Mouse (Mus musculus): ENCODE results near the gene Mrpl36. TPM values are rescaled to one million over a fixed set of nuclear protein-coding genes. Genes with fewer than 3 reads are reported as not detected.

Mrpl36 gene
- polyA plus RNA-seq, 1 experiment, result 75.0 TPM

DNA sequence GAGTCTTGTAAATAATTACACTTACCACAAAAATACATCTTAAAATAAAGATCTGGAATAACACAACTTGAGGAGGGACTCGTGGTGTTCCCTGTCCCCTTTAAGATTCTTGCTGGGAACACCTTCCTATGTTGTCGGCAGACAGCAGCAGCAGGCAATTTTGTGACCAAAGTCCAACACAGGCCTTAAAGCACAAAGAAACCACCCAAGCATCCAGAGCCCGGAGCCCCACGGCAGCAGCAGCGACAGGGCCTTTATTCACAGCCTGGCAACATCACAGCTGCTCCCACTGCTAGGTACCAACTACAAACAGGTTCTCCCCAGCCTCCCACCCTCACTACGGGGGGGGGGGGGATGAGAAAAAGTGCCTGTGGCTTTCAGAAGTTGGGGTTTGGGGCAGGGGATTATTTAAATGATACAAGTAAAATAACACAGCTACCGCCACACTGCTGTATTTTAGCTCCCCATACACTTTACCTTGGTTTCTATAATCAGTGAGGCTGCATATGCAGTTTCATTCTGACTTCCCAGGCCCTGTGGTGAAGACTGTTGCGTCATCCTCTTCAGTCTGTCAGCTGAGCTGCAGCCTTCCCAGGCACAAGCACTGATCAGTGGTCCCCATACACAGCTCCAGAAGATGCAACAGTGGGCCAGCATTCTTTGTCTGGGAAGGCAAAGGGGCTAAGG lies 22.8 kb upstream of the Mrpl36 start:
- no peaks in the 10 kb centered on the region for H3K4me1 ChIP-seq (ENCODE audit: control insufficient read depth, insufficient read depth, low read length)

GRCm38 (mm10) chr13:73306085-73306410 lies 22.3 kb upstream of the Mrpl36 start:
- no peak for TF ChIP-seq POLR2A (IDR thresholded peaks at IDR 0.05; ENCODE audit: extremely low read depth, insufficient read depth, low read length)
- TF ChIP-seq CTCF (IDR thresholded peaks at IDR 0.05; ENCODE audit: extremely low read depth, insufficient read depth, low read length), result no peak
- Histone ChIP-seq H3K4me3 (ENCODE audit: insufficient read depth, low read length) (no peak overlapping the region), H3K4me1 (ENCODE audit: control insufficient read depth, insufficient read depth, low read length) (no peaks in the 10 kb centered on the region), H3K27ac (ENCODE audit: insufficient read depth, low read length) (no peak overlapping the region)

More for the DNA sequence above, 22.8 kb upstream of the Mrpl36 start:
- no peak overlapping the region for H3K27ac ChIP-seq (ENCODE audit: insufficient read depth, low read length)
- TF ChIP-seq POLR2A (IDR thresholded peaks at IDR 0.05; ENCODE audit: extremely low read depth, insufficient read depth, low read length) (no peak), CTCF (IDR thresholded peaks at IDR 0.05; ENCODE audit: extremely low read depth, insufficient read depth, low read length) (no peak)
- H3K4me3 ChIP-seq (ENCODE audit: insufficient read depth, low read length), result no peak overlapping the region

DNA sequence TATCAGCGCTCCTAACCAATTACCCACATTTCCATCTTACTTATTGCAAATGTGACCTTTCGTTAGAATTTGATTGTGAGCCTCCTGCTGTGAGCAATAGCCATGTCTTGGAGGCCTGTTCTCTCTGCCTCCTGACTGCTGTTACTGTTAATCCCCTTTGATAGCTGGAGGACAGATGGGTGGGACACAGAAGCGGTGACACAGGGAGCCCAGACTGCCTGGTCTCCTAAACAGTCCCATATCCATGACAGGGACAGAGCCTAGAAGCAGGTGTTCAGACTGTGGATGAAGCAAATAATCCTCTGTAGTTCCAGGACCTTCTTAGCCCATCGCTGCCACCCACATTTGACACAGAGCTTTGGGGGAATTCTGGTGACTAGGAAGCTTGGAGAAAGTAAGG lies 21.9 kb upstream of the Mrpl36 start:
- Histone ChIP-seq H3K4me1 (ENCODE audit: control insufficient read depth, insufficient read depth, low read length) (no peaks in the 10 kb centered on the region), H3K27ac (ENCODE audit: insufficient read depth, low read length) (no peak overlapping the region), H3K4me3 (ENCODE audit: insufficient read depth, low read length) (no peak overlapping the region)
- no peak for TF ChIP-seq CTCF (IDR thresholded peaks at IDR 0.05; ENCODE audit: extremely low read depth, insufficient read depth, low read length)
- no peak for TF ChIP-seq POLR2A (IDR thresholded peaks at IDR 0.05; ENCODE audit: extremely low read depth, insufficient read depth, low read length)

DNA sequence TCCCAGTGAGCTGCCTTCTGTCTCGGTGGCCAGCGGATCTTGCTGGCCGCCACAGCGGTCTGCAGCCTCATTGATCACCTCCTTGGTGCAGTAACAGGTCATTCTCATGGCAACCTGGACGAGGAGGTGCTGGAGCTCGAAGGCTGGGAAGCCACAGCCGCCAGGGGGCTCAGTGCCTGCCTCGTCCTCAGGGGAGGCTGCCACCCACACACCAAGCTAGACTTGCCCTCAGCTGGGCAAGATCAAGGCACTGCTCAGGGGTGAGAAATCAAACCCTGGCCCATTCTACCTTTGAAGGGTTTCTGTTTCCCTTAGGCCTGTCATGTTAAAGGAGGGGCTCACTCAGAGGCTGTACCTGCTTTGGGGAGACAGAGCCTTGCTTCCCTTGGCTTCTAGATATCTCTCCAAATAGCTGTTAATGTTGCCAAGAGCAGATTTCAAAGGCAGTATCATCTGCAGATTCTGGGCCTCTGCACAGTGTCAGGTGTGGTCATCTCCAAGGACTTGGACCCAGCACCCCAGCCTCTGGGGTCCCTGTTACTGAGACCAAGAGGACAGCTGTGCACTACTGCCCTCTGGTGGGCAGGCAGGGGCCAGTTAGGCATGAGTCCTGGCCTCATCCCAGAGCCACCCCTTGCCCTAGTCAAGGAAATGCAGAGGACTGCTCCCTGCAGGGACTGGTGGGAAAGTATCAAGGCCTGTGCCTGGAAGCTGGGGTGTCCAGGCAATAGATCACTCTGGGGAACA lies 18.0 kb upstream of the Mrpl36 start:
- H3K4me3 ChIP-seq (ENCODE audit: insufficient read depth, low read length), result no peak overlapping the region
- no peaks in the 10 kb centered on the region for H3K4me1 ChIP-seq (ENCODE audit: control insufficient read depth, insufficient read depth, low read length)
- no peak for TF ChIP-seq POLR2A (IDR thresholded peaks at IDR 0.05; ENCODE audit: extremely low read depth, insufficient read depth, low read length)
- peak; percentile 49 for TF ChIP-seq CTCF (IDR thresholded peaks at IDR 0.05; ENCODE audit: extremely low read depth, insufficient read depth, low read length)
- no peak overlapping the region for H3K27ac ChIP-seq (ENCODE audit: insufficient read depth, low read length)

DNA sequence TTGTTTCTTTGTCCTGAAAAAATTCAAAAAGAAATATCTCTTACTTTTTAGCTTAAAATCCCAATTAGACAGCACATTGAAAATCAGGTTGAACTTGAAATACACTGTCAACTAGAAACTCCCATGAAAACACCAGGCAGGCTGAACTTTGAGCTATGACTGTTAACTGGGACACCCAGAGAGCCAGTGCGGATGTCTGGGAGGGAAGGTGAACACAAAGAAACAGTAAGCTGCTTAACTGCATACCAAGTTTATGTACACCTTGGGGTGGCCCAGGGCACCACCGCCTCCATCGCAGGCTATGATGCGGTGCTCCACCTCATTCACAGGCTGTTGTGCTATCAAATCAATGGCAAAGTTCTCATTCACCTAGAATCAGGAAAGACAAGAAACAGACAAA lies 8.3 kb upstream of the Mrpl36 start:
- Histone ChIP-seq H3K4me3 (ENCODE audit: insufficient read depth, low read length) (no peak overlapping the region), H3K4me1 (ENCODE audit: control insufficient read depth, insufficient read depth, low read length) (no peaks in the 10 kb centered on the region), H3K27ac (ENCODE audit: insufficient read depth, low read length) (no peak overlapping the region)
- TF ChIP-seq POLR2A (IDR thresholded peaks at IDR 0.05; ENCODE audit: extremely low read depth, insufficient read depth, low read length) (no peak), CTCF (IDR thresholded peaks at IDR 0.05; ENCODE audit: extremely low read depth, insufficient read depth, low read length) (no peak)

DNA sequence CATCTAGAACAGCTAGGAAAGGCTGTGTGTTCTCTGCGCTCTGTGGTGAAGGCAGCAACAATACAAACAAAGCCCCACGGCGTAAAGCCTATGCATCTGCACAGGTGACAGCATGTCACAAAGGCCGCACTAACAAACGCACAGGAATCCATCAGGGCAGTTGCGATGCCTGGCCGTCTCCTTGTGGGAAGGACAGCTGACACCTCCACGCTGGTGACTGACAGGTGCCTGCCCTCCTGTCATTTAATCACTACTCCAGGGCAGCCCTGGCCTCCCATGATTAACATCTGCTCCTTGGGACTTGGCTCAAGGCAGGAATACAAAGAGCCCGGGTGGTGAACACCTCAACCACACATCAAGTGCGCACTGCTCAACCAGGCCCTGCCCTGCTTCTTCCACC lies 5.7 kb upstream of the Mrpl36 start:
- no peak for TF ChIP-seq POLR2A (IDR thresholded peaks at IDR 0.05; ENCODE audit: extremely low read depth, insufficient read depth, low read length)
- no peak for TF ChIP-seq CTCF (IDR thresholded peaks at IDR 0.05; ENCODE audit: extremely low read depth, insufficient read depth, low read length)
- H3K4me3 ChIP-seq (ENCODE audit: insufficient read depth, low read length), result no peak overlapping the region
- H3K4me1 ChIP-seq (ENCODE audit: control insufficient read depth, insufficient read depth, low read length), result peaks cover 2% of the 10 kb centered on the region; the same call in 1 of the 2 replicates
- H3K27ac ChIP-seq (ENCODE audit: insufficient read depth, low read length), result no peak overlapping the region

GRCm38 (mm10) chr13:73323406-73323805 lies 4.9 kb upstream of the Mrpl36 start:
- no peak overlapping the region for H3K4me3 ChIP-seq (ENCODE audit: insufficient read depth, low read length)
- H3K4me1 ChIP-seq (ENCODE audit: control insufficient read depth, insufficient read depth, low read length), result peaks cover 2% of the 10 kb centered on the region; the same call in 1 of the 2 replicates
- no peak overlapping the region for H3K27ac ChIP-seq (ENCODE audit: insufficient read depth, low read length)
- TF ChIP-seq CTCF (IDR thresholded peaks at IDR 0.05; ENCODE audit: extremely low read depth, insufficient read depth, low read length) (no peak), POLR2A (IDR thresholded peaks at IDR 0.05; ENCODE audit: extremely low read depth, insufficient read depth, low read length) (no peak)

DNA sequence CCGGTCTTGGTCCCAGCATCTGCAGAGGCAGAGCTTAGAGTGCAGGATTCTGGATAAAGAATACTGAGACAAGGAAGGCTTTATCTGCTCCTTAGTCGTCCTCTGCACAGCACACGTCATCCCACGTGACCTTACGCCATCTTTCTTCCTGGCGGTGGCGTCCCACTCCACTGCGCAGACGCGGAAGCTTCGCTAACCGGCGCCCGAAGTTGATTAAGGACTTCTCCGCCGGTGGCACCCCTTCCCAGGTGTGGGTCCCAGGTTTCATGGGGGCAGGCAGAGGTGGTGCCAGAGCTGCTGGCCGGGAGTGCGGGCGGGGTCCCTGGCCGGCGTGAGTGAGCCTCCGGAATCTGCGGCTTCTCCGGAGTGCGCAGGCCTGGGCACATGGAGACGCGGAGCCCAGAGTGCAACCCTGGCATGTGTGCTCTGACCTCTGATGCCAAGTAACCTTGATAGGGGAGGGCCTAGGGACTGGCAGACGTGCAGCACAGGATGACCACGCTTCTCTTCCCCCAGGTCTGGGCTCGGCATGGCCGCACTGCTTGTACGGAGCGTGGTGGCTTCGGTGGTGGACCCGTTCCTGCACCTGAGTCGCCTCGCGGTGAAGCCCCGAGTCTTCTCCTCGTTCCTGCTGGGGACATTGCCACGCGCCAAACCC lies 2.7 kb downstream of the Mrpl36 start:
- H3K4me1 ChIP-seq (ENCODE audit: control insufficient read depth, insufficient read depth, low read length), result peaks cover 2% of the 10 kb centered on the region; the same call in 1 of the 2 replicates
- peak overlapping the region; percentile 69 for H3K27ac ChIP-seq (ENCODE audit: insufficient read depth, low read length)
- peak overlapping the region; percentile 89 for H3K4me3 ChIP-seq (ENCODE audit: insufficient read depth, low read length)
- TF ChIP-seq POLR2A (IDR thresholded peaks at IDR 0.05; ENCODE audit: extremely low read depth, insufficient read depth, low read length) (peak; percentile 83), CTCF (IDR thresholded peaks at IDR 0.05; ENCODE audit: extremely low read depth, insufficient read depth, low read length) (no peak)

GRCm38 (mm10) chr13:73331736-73332135 lies 3.4 kb downstream of the Mrpl36 start:
- H3K27ac ChIP-seq (ENCODE audit: insufficient read depth, low read length), result no peak overlapping the region
- H3K4me1 ChIP-seq (ENCODE audit: control insufficient read depth, insufficient read depth, low read length), result peaks cover 2% of the 10 kb centered on the region; the same call in 1 of the 2 replicates
- TF ChIP-seq CTCF (IDR thresholded peaks at IDR 0.05; ENCODE audit: extremely low read depth, insufficient read depth, low read length), result no peak
- TF ChIP-seq POLR2A (IDR thresholded peaks at IDR 0.05; ENCODE audit: extremely low read depth, insufficient read depth, low read length), result no peak
- H3K4me3 ChIP-seq (ENCODE audit: insufficient read depth, low read length), result peak overlapping the region; percentile 89
